Mouse (Mus musculus) heart, embryonic 12.5 days (tissue): ENCODE measurements around the gene Marc1. TPM values are rescaled to one million over a fixed set of nuclear protein-coding genes. Genes with fewer than 3 reads are reported as not detected.
A peak's percentile ranks its signal among the peaks of the same experiment; 100 is the strongest.

Experiments used
- ATAC-seq: fragments of 200-750 bp; cut with Nextera tagmentation; 2 replicates; pipeline ENCODE4 v1.8.0; 2017; ENCODE audit warnings: moderate TSS enrichment, moderate library complexity; ENCODE audit not compliant: insufficient number of reproducible peaks, low FRiP score
- H3K27ac ChIP-seq: fragments of 300-500 bp; sonication (generic); 2 replicates; pipeline ENCODE4 v1.5.1; 2016; ENCODE audit warnings: mild to moderate bottlenecking, moderate library complexity; ENCODE audit not compliant: poor library complexity, severe bottlenecking
- H3K27me3 ChIP-seq: fragments of 300-500 bp; sonication (generic); replicated peaks from 2 replicates; pipeline ENCODE4 v1.6.1; 2016; ENCODE audit warnings: mild to moderate bottlenecking, moderate library complexity
- H3K36me3 ChIP-seq: fragments of 300-500 bp; sonication (generic); 2 replicates; pipeline ENCODE4 v1.6.1; 2016; ENCODE audit warnings: mild to moderate bottlenecking, moderate library complexity
- H3K4me1 ChIP-seq: fragments of 300-500 bp; sonication (generic); replicated peaks from 2 replicates; pipeline ENCODE4 v1.6.1; 2016; ENCODE audit warnings: mild to moderate bottlenecking
- H3K4me2 ChIP-seq: fragments of 300-500 bp; sonication (generic); 2 replicates; pipeline ENCODE4 v1.6.1; 2016; ENCODE audit warnings: mild to moderate bottlenecking, moderate library complexity
- H3K4me3 ChIP-seq: fragments of 300-500 bp; sonication (generic); 2 replicates; pipeline ENCODE4 v1.5.1; 2016; ENCODE audit warnings: mild to moderate bottlenecking
- H3K9ac ChIP-seq: fragments of 300-500 bp; sonication (generic); 2 replicates; pipeline ENCODE4 v1.6.1; 2016; ENCODE audit warnings: mild to moderate bottlenecking, moderate library complexity
- H3K9me3 ChIP-seq: fragments of 300-500 bp; sonication (generic); replicated peaks from 2 replicates; pipeline ENCODE4 v1.6.1; 2016; ENCODE audit warnings: mild to moderate bottlenecking, moderate library complexity
- WGBS: fragments of 180-500 bp; shearing (Covaris S2); methylation state at CpG from one replicate; pipeline ENCODE4 v1.1.7; 2016; 5-methylcytosine and 5-hydroxymethylcytosine counted together
- polyA plus RNA-seq: library from polyadenylated mRNA; unstranded; fragments of >200 nt; fragmentation: Nextera tagmentation; extraction: Ambion mirVana; gene quantifications from 2 replicates; pipeline ENCODE4 v1.2.1, GENCODE M21; 2016

The Marc1 gene
- polyA plus RNA-seq, 1 experiment from 2014 or later, result 0.24 TPM

GRCm38 (mm10) chr1:184817768-184818167, 6.7 kb upstream of the Marc1 start:
- Histone ChIP-seq H3K27me3 (no peaks in the 10 kb centered on the region), H3K4me1 (0 out of 2 replicates have a peak, but pooled peaks cover 4% of the 10 kb centered on the region), H3K9me3 (no peaks in the 10 kb centered on the region), H3K27ac (no peak overlapping the region), H3K9ac (no peak overlapping the region), H3K4me3 (no peak overlapping the region), H3K4me2 (no peak overlapping the region), H3K36me3 (peaks cover 46% of the 10 kb centered on the region)
- 84% methylated on average over 6 of the region's 6 CpGs for WGBS
- ATAC-seq, result no peak

DNA sequence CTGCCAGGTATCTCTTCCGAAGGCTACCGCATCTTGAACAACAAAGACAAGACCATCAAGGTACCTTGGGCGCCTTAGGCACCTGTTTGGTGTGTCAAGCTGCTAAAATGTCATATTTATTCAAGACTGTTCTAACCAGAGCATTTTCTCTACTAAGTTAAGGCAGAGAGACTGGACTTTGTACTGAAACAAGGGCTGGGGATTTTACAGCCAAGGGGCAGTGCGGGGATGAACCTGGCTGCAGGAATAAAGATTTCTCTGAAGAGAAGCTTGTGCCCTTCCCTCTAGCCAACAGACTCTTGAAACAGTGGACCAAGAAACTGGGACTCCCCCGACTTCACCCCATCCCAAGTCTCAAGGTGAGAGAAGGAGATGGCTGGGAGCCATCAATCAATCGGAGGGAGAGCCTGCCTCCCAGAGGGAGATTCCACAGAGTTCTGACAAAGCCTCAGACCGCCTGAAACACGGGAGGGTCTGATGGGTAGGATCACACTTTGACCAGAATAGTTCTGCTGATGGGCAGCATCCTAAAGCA, 670 bp upstream of the Marc1 start:
- H3K4me3 ChIP-seq, result no peak overlapping the region
- H3K4me2 ChIP-seq, result no peak overlapping the region
- WGBS, result 68% methylated on average over 8 of the region's 8 CpGs
- H3K9me3 ChIP-seq, result no peaks in the 10 kb centered on the region
- H3K36me3 ChIP-seq, result peaks cover 13% of the 10 kb centered on the region
- H3K9ac ChIP-seq, result no peak overlapping the region
- no peak overlapping the region for H3K27ac ChIP-seq
- peaks cover 42% of the 10 kb centered on the region for H3K27me3 ChIP-seq
- ATAC-seq, result no peak
- H3K4me1 ChIP-seq, result peaks cover 11% of the 10 kb centered on the region

- Histone ChIP-seq H3K4me1 (peaks cover 11% of the 10 kb centered on the region), H3K27me3 (peaks cover 42% of the 10 kb centered on the region), H3K9ac (no peak overlapping the region), H3K4me3 (no peak overlapping the region), H3K9me3 (no peaks in the 10 kb centered on the region), H3K36me3 (peaks cover 3% of the 10 kb centered on the region; the same call in 1 of the 2 replicates), H3K4me2 (no peak overlapping the region), H3K27ac (no peak overlapping the region)
- 71% methylated on average over 6 of the region's 6 CpGs for WGBS
- ATAC-seq, result no peak
These were observed 1.5 kb downstream of the Marc1 start for GRCm38 (mm10) chr1:184809578-184810001.

DNA sequence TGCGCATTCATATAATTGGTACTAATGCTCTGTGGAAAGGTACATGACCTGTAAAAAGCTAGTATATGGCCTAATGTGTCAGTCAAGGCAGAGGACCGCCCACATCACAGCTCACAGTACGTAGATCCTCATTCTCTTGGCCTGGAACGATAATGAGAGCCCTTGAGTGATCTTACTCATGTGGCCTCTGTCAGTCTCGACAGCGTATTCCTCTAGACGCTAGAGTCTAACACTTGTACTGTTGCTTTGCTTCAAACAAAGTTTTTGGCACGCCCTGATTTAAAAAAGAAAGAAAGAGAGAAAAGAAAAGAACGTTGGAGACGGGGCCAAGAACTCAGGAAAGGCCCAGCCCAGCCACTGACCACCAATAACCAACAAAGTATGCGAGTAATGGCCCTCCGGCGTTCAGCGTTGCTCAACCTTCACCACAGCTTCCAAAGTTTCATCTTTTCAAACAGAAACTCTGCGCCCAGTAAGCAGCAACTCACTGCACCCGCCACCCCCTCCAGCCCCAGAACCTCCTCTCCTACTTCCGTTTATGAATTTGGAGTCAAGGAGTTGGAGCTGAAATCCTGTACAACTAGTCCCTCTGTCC, 2.6 kb downstream of the Marc1 start:
- ATAC-seq, result no peak
- Histone ChIP-seq H3K4me2 (no peak overlapping the region), H3K9me3 (no peaks in the 10 kb centered on the region), H3K27ac (no peak overlapping the region), H3K9ac (no peak overlapping the region), H3K4me3 (no peak overlapping the region), H3K36me3 (peaks cover 3% of the 10 kb centered on the region; the same call in 1 of the 2 replicates), H3K4me1 (peaks cover 11% of the 10 kb centered on the region), H3K27me3 (peaks cover 42% of the 10 kb centered on the region)
- WGBS, result 85% methylated on average over 17 of the region's 17 CpGs

- peaks cover 42% of the 10 kb centered on the region for H3K27me3 ChIP-seq
- H3K4me2 ChIP-seq, result no peak overlapping the region
- no peak overlapping the region for H3K9ac ChIP-seq
- H3K27ac ChIP-seq, result no peak overlapping the region
- 69% methylated on average over 15 of the region's 15 CpGs for WGBS
- H3K4me3 ChIP-seq, result no peak overlapping the region
- H3K9me3 ChIP-seq, result no peaks in the 10 kb centered on the region
- H3K36me3 ChIP-seq, result no peaks in the 10 kb centered on the region
- H3K4me1 ChIP-seq, result peaks cover 11% of the 10 kb centered on the region
- ATAC-seq, result no peak
These were observed 3.3 kb downstream of the Marc1 start for GRCm38 (mm10) chr1:184807627-184808417.

- Histone ChIP-seq H3K9ac (no peak overlapping the region), H3K27me3 (peaks cover 36% of the 10 kb centered on the region), H3K36me3 (no peaks in the 10 kb centered on the region), H3K4me3 (no peak overlapping the region), H3K4me2 (no peak overlapping the region), H3K27ac (no peak overlapping the region), H3K9me3 (0 out of 2 replicates have a peak, but pooled peaks cover 2% of the 10 kb centered on the region), H3K4me1 (peaks cover 11% of the 10 kb centered on the region)
- ATAC-seq, result no peak
- WGBS, result 65% methylated on average over 7 of the region's 7 CpGs
These were observed 4.0 kb downstream of the Marc1 start for GRCm38 (mm10) chr1:184807123-184807522.

- no peak overlapping the region for H3K9ac ChIP-seq
- peaks cover 9% of the 10 kb centered on the region for H3K9me3 ChIP-seq
- ATAC-seq, result no peak
- H3K4me2 ChIP-seq, result no peak overlapping the region
- H3K4me3 ChIP-seq, result no peak overlapping the region
- 94% methylated on average over 4 of the region's 4 CpGs for WGBS
- H3K27ac ChIP-seq, result no peak overlapping the region
- peaks cover 22% of the 10 kb centered on the region for H3K27me3 ChIP-seq
- peaks cover 5% of the 10 kb centered on the region for H3K4me1 ChIP-seq
- no peaks in the 10 kb centered on the region for H3K36me3 ChIP-seq
These were observed 5.4 kb downstream of the Marc1 start for GRCm38 (mm10) chr1:184805749-184806148.

GRCm38 (mm10) chr1:184793163-184793876, 17.8 kb downstream of the Marc1 start:
- no peak overlapping the region for H3K27ac ChIP-seq
- peak overlapping the region; percentile 34; the same call in 1 of the 2 replicates for H3K4me2 ChIP-seq
- no peak for ATAC-seq
- H3K9me3 ChIP-seq, result no peaks in the 10 kb centered on the region
- H3K27me3 ChIP-seq, result 0 out of 2 replicates have a peak, but pooled peaks cover 7% of the 10 kb centered on the region
- H3K9ac ChIP-seq, result 0 out of 2 replicates have a peak overlapping the region, but pooled peaks have one; percentile 23
- no peaks in the 10 kb centered on the region for H3K36me3 ChIP-seq
- WGBS, result 21% methylated on average over 27 of the region's 27 CpGs
- no peak overlapping the region for H3K4me3 ChIP-seq
- 0 out of 2 replicates have a peak, but pooled peaks cover 4% of the 10 kb centered on the region for H3K4me1 ChIP-seq

GRCm38 (mm10) chr1:184791109-184791508, 20.0 kb downstream of the Marc1 start:
- no peak overlapping the region for H3K4me2 ChIP-seq
- H3K9me3 ChIP-seq, result no peaks in the 10 kb centered on the region
- no peak for ATAC-seq
- no peak overlapping the region for H3K4me3 ChIP-seq
- H3K27me3 ChIP-seq, result 0 out of 2 replicates have a peak, but pooled peaks cover 7% of the 10 kb centered on the region
- 0 out of 2 replicates have a peak, but pooled peaks cover 4% of the 10 kb centered on the region for H3K4me1 ChIP-seq
- 4% methylated on average over 2 of the region's 2 CpGs for WGBS
- no peaks in the 10 kb centered on the region for H3K36me3 ChIP-seq
- no peak overlapping the region for H3K9ac ChIP-seq
- no peak overlapping the region for H3K27ac ChIP-seq

- 57% methylated on average over 13 of the region's 13 CpGs for WGBS
- H3K4me2 ChIP-seq, result no peak overlapping the region
These were observed 24.5 kb downstream of the Marc1 start for GRCm38 (mm10) chr1:184786376-184787151.

More at GRCm38 (mm10) chr1:184786376-184787151, 24.5 kb downstream of the Marc1 start:
- H3K27me3 ChIP-seq, result 0 out of 2 replicates have a peak, but pooled peaks cover 5% of the 10 kb centered on the region
- no peaks in the 10 kb centered on the region for H3K36me3 ChIP-seq
- no peaks in the 10 kb centered on the region for H3K9me3 ChIP-seq
- no peak overlapping the region for H3K9ac ChIP-seq
- ATAC-seq, result no peak
- no peak overlapping the region for H3K4me3 ChIP-seq
- H3K4me1 ChIP-seq, result no peaks in the 10 kb centered on the region
- no peak overlapping the region for H3K27ac ChIP-seq
